ENCODE assay signal across 17 mouse cellular contexts in genomic region chr16:94095109-94095822, GRCm38 (mm10). TPM values are rescaled to one million over a fixed set of nuclear protein-coding genes. Genes with fewer than 3 reads are reported as not detected.
DNase-seq lines count a peak whose midpoint lies in the region; ATAC-seq and TF ChIP-seq lines count a peak whose summit lies in the region.
"Had no signal": no experiment of that assay in that cellular context is flagged by ENCODE, and none has a peak within 500 bp of the region (broad histone marks: within the 10 kb centered on the region; RNA-seq: fewer than 3 reads in every experiment).

No protein-coding gene starts in this region.

- ATAC-seq in hindbrain, postnatal 0 days, result no peak
- ATAC-seq in midbrain, embryonic 14.5 days (ENCODE audit: low FRiP score, low TSS enrichment), result no peak
- ATAC-seq in midbrain, embryonic 13.5 days, result no peak
- ATAC-seq: Patski had no signal

- no peaks in the 10 kb centered on the region for H3K36me3 ChIP-seq in hindbrain, embryonic 10.5 days
- H3K36me3 ChIP-seq in hindbrain, postnatal 0 days (ENCODE audit: insufficient read depth, low read length), result no peaks in the 10 kb centered on the region
- H3K36me3 ChIP-seq in midbrain, embryonic 14.5 days (ENCODE audit: control insufficient read depth, insufficient read depth, low read length), result no peaks in the 10 kb centered on the region
- H3K36me3 ChIP-seq in midbrain, embryonic 13.5 days, result no peaks in the 10 kb centered on the region
- no peaks in the 10 kb centered on the region for H3K36me3 ChIP-seq in embryonic facial prominence, embryonic 10.5 days (replicated peaks)

- H3K4me2 ChIP-seq in hindbrain, postnatal 0 days (ENCODE audit: low read depth, low read length), result no peak overlapping the region
- no peak overlapping the region for H3K4me2 ChIP-seq in midbrain, embryonic 14.5 days (ENCODE audit: low read length)
- H3K4me2 ChIP-seq in midbrain, embryonic 13.5 days (replicated peaks), result no peak overlapping the region

- no peak overlapping the region for H3K4me3 ChIP-seq in hindbrain, embryonic 10.5 days
- no peak overlapping the region for H3K4me3 ChIP-seq in hindbrain, postnatal 0 days (ENCODE audit: low read length)
- H3K4me3 ChIP-seq in midbrain, embryonic 14.5 days (replicated peaks; ENCODE audit: low read depth, low read length), result no peak overlapping the region
- H3K4me3 ChIP-seq in midbrain, embryonic 13.5 days (replicated peaks), result no peak overlapping the region
- H3K4me3 ChIP-seq in embryonic facial prominence, embryonic 10.5 days, result 0 out of 2 replicates have a peak overlapping the region, but pooled peaks have one; percentile 12
- H3K4me3 ChIP-seq: heart, adult 2 months; myocyte had no signal

- H3K9me3 ChIP-seq in hindbrain, embryonic 10.5 days, result no peaks in the 10 kb centered on the region
- H3K9me3 ChIP-seq in hindbrain, postnatal 0 days (ENCODE audit: low read length), result no peaks in the 10 kb centered on the region
- H3K9me3 ChIP-seq in midbrain, embryonic 14.5 days (ENCODE audit: control insufficient read depth, low read length), result no peaks in the 10 kb centered on the region
- H3K9me3 ChIP-seq in midbrain, embryonic 13.5 days, result no peaks in the 10 kb centered on the region
- H3K9me3 ChIP-seq in embryonic facial prominence, embryonic 10.5 days, result no peaks in the 10 kb centered on the region

- H3K27me3 ChIP-seq in hindbrain, embryonic 10.5 days (ENCODE audit: insufficient read depth, poor library complexity, severe bottlenecking), result peaks cover 100% of the 10 kb centered on the region
- peaks cover 83% of the 10 kb centered on the region for H3K27me3 ChIP-seq in hindbrain, postnatal 0 days (ENCODE audit: insufficient read depth, low read length)
- H3K27me3 ChIP-seq in midbrain, embryonic 14.5 days (ENCODE audit: control insufficient read depth, insufficient read depth, low read length), result peaks cover 91% of the 10 kb centered on the region
- peaks cover 96% of the 10 kb centered on the region for H3K27me3 ChIP-seq in midbrain, embryonic 13.5 days
- peaks cover 100% of the 10 kb centered on the region for H3K27me3 ChIP-seq in embryonic facial prominence, embryonic 10.5 days (replicated peaks; ENCODE audit: low read depth, poor library complexity, severe bottlenecking)

- no peak overlapping the region for H3K27ac ChIP-seq in hindbrain, embryonic 10.5 days
- no peak overlapping the region for H3K27ac ChIP-seq in hindbrain, postnatal 0 days
- H3K27ac ChIP-seq in midbrain, embryonic 14.5 days (replicated peaks; ENCODE audit: low read depth, low read length), result no peak overlapping the region
- no peak overlapping the region for H3K27ac ChIP-seq in midbrain, embryonic 13.5 days
- no peak overlapping the region for H3K27ac ChIP-seq in embryonic facial prominence, embryonic 10.5 days (replicated peaks)
- H3K27ac ChIP-seq: heart, adult 2 months; kidney, postnatal 0 days; liver, embryonic 14.5 days; stomach, postnatal 0 days had no signal

- peaks cover 29% of the 10 kb centered on the region for H3K4me1 ChIP-seq in hindbrain, embryonic 10.5 days (replicated peaks)
- no peaks in the 10 kb centered on the region for H3K4me1 ChIP-seq in hindbrain, postnatal 0 days (ENCODE audit: insufficient read depth, low read length)
- no peaks in the 10 kb centered on the region for H3K4me1 ChIP-seq in midbrain, embryonic 14.5 days (ENCODE audit: control insufficient read depth, insufficient read depth, low read length)
- H3K4me1 ChIP-seq in midbrain, embryonic 13.5 days (replicated peaks), result peaks cover 9% of the 10 kb centered on the region
- H3K4me1 ChIP-seq in embryonic facial prominence, embryonic 10.5 days, result peaks cover 56% of the 10 kb centered on the region

- DNase-seq in hindbrain, embryonic 10.5 days (ENCODE audit: low spot score), result peak; percentile 42
- no peak for DNase-seq in hindbrain, postnatal 0 days (ENCODE audit: low spot score)
- peak; percentile 58 for DNase-seq in midbrain, embryonic 14.5 days
- DNase-seq in embryonic facial prominence, embryonic 10.5 days (ENCODE audit: low spot score), result peak; percentile 58
- peak; percentile 62 for DNase-seq in naive thymus-derived CD4-positive, alpha-beta T cell, adult 2 months (ENCODE audit: low read depth)
- DNase-seq in adrenal gland, postnatal 4 days (ENCODE audit: low spot score in 2 of 2), result no peak
- no peak for DNase-seq in thymus, adult 18-20 months
- DNase-seq: adrenal gland, postnatal 14 days had no signal

- H3K9ac ChIP-seq in hindbrain, postnatal 0 days (replicated peaks; ENCODE audit: low read length), result no peak overlapping the region
- no peak overlapping the region for H3K9ac ChIP-seq in midbrain, embryonic 14.5 days (replicated peaks; ENCODE audit: low read length)
- no peak overlapping the region for H3K9ac ChIP-seq in midbrain, embryonic 13.5 days (replicated peaks)
- H3K9ac ChIP-seq: liver, embryonic 14.5 days had no signal

- WGBS in hindbrain, embryonic 10.5 days, result 1% methylated on average over 26 of the region's 26 CpGs
- 1% methylated on average over 26 of the region's 26 CpGs for WGBS in hindbrain, postnatal 0 days
- 1% methylated on average over 26 of the region's 26 CpGs for WGBS in midbrain, embryonic 14.5 days
- 1% methylated on average over 26 of the region's 26 CpGs for WGBS in midbrain, embryonic 13.5 days
- WGBS in embryonic facial prominence, embryonic 10.5 days, result under 1% methylated on average over 26 of the region's 26 CpGs

- no peak for TF ChIP-seq CTCF in hindbrain, postnatal 0 days (IDR thresholded peaks at IDR 0.05; ENCODE audit: low read depth)

RNA-seq across cellular contexts. Expression of gene Sim2, which starts 10.5 kb away (rescaled TPM):
- polyA plus RNA-seq in hindbrain, embryonic 10.5 days (2016; fragmentation: Nextera tagmentation; extraction: Ambion mirVana), result 0.25 and 0.27 TPM in 2 replicates
- total RNA-seq in hindbrain, postnatal 0 days (2014; rRNA removed), result 0.11 TPM in 1 of 2 replicates, not detected in the other
- 0.05 TPM in 1 of 2 replicates, not detected in the other for polyA plus RNA-seq in hindbrain, postnatal 0 days (2015; fragmentation: Nextera tagmentation; extraction: Ambion mirVana)
- 0.05 TPM in 1 of 2 replicates, not detected in the other for polyA plus RNA-seq in midbrain, embryonic 14.5 days (2014; fragmentation: Nextera tagmentation; extraction: Ambion mirVana)
- polyA plus RNA-seq in midbrain, embryonic 13.5 days (2015; fragmentation: Nextera tagmentation; extraction: Ambion mirVana), result 0.24 and 0.44 TPM in 2 replicates
- polyA plus RNA-seq in embryonic facial prominence, embryonic 10.5 days (2016; fragmentation: Nextera tagmentation; extraction: Ambion mirVana), result 0.87 and 1.5 TPM in 2 replicates
- total RNA-seq in adrenal gland, postnatal 4 days (2021), result 1 to 10 TPM in 1 of 2 experiments, not detected in 1; 3.5 TPM
- total RNA-seq: adrenal gland, postnatal 14 days; heart, adult 2 months; hematopoietic stem cell, adult 5-6 weeks had no signal
- polyA plus RNA-seq: small intestine, adult 2 months had no signal

Comparison
In these comparisons a context has a peak if more than half of its experiments do, and no peak if none do; other contexts are left out.
1. DNase-seq: peak in hindbrain, embryonic 10.5 days (single experiment), midbrain, embryonic 14.5 days (single experiment), embryonic facial prominence, embryonic 10.5 days (single experiment) and naive thymus-derived CD4-positive, alpha-beta T cell, adult 2 months (single experiment); none in hindbrain, postnatal 0 days (single experiment), adrenal gland, postnatal 4 days (0 of 2) and thymus, adult 18-20 months (0 of 2).